Mouse (Mus musculus) layer of hippocampus, postnatal 14 days (tissue): Measurements from ENCODE around the gene 9930021J03Rik. TPM values are rescaled to one million over a fixed set of nuclear protein-coding genes. Genes with fewer than 3 reads are reported as not detected.
A peak's percentile ranks its signal among the peaks of the same experiment; 100 is the strongest.

Source experiments
- DNase-seq, 2 experiments: peaks; one replicate each; pipeline ENCODE4 v3.0.0; 2021 to 2022; ENCODE audit warnings: low spot score in 2 of 2, mixed read lengths in 1 of 2
- long read RNA-seq, 2 experiments: library from polyadenylated mRNA; stranded (forward); transcript quantifications; one replicate each; pipeline ENCODE4 v2.0.0; 2021
- total RNA-seq, 2 experiments: library from RNA; stranded (reverse); gene quantifications; 2 replicates each; pipeline ENCODE4 v1.2.3; 2021

9930021J03Rik gene
- total RNA-seq = 10 to 100 TPM; 25.0 to 27.3 TPM
- long read RNA-seq, experiment 1, partial matches to known transcripts = 6 of 10 reads
- long read RNA-seq, experiment 1, other reads (novel, unspliced or antisense) = 4 of 10 reads
- long read RNA-seq, experiment 2, partial matches to known transcripts = 5 of 7 reads
- long read RNA-seq, experiment 2, other reads (novel, unspliced or antisense) = 2 of 7 reads

DNA sequence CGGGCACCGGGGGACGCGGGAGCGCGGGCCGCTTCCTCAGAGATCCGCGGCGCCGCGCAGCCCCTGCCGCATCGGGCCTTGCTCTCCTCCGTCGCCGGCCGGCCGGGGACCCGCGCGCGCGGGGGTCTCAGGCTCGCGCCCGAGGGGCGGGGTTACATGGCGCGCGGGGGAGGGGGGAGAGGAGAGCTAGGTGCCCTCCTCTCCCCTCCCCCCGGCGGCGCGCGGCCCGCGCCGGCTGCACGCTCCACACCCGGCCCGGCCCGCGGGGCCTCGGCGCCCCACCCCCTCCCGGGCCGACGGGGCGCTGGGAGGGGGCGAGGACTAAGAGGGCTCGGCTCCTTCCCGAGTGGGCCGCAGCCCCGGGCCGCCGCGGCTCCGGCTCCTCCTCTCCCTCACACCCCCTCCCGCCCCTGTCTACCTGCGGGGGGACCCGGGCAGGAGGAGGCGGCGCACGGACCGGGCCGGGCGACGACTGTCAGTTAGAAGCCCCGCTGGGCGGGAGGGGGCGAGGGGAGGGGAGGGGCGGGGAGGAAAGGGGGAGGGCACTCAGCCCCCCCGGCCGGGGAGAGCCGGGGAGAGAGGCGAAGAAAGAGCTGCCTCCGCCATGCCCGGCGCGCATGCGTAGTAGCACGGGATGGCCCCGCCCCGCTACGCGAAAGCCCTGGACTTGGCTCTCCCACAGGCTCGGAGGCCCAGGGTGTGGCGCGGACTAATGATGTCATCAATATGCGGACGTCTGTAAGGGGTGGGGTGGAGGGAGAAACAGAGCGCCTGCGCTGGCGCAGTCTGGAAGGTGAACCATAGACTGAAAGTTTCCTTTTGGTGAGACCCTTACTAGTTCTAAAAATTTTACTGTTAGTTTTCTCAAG is at the start of gene 9930021J03Rik:
9930021J03Rik (minus strand) TSS at position 73 of the 869 bp plus-strand sequence.
- DNase-seq = peak; percentile 98 to 99

DNA sequence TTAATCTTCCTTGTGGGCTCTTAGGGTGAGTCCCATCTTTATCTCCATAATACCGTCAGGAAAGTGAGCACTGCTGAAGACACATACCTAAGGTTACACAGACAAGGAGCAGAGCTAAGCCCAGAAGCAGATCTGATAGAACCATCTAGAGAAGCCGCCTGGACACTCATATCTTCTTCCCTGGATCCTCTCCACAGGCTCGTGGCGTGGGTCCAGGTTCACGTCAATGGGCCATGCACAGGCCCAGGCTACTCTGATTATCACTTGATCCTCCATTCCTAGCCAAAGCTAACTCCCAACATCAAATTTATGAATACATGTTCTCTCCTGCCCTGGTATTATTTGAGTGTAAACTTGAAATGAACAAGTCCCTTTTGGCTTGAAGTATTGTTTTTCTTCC is 47.9 kb upstream of the 9930021J03Rik start:
- DNase-seq = no peak

DNA sequence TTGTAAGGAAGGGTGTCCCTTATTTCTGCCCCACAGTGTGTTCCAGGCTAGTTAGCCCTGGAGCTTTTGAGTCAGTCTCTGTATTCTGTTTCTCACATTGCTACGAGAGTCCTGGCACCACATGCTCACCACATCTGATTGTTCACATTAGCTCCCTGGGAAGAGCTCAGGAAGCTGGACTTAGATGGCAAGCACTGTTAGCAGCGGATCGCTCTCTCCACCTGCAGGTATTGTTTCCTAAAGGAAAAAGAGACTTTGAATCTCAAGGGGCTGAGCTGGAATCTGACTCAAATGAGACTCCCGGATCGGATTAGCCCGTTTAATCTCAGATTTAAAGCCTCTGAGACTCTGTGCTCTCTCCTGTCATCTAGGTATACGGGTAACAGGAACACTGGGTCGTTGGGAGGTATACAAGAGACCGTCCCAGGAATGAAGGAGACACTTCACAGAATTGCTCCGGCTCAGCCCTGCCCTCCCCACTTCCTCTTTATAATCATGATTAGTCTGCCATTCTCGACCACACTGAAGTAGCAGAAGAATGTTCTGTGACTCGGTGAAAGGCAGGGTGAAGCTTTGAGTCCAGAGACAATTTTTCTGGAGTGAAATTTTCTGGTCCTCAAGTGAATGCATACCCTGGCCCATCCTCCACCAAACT is 45.4 kb upstream of the 9930021J03Rik start:
- DNase-seq = no peak

DNA sequence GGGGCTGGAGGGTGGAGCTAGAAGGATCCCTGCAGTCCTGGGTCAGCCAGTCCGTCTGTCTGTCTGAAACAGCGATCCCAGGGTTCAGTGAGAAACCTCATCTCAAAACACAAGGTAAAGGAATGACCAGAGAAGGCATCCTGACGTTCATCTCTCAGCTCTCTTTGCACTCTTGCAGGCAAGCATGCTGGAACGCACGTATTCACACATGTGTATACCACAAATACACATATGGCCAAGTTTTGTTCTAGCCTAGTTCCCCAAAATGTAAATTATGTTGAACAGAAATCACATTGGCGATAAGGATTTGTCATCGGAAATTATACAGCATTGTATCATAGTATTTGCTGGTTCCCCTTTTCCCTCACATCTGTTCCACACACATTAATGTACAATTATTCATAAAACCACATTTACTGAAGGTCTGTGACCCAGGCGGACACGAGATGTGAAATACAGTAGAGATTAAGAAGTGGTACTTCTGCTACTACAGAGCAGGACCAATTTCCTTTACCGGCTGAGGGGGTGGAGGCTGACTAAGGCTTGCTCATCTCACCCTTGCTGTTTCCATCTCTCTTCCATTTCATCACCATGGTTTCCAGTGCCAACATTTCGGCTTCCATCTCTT is 44.2 kb upstream of the 9930021J03Rik start:
- DNase-seq = no peak

DNA sequence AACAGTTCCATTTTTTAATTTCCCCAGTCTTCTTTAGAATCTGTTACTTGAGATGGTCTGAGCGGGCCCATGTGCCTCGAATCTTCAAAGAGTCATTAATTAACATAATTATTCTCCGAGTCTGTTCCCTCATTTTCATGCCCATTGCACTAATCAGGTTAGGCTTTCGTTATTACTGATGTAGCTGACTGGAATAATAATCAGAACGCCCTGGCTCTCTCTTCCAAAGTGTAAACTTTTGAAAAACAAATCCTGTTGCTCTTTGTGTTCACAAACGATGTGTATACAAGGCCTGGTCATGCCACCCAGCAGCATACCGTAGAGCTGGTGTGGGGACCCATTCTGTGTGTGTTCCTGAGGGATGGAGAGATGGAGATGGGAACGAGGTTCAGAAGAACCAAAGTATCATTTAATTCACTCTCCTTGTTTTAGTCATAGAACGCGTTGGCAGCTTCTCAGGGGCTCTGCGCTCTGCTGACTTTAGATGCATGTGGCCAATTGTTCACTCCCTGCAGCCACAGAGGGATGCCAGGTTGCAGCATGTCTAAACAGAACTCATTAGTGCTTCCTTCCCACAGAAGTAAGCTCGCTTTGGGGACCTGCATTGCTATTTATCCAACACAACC is 38.4 kb upstream of the 9930021J03Rik start:
- DNase-seq = peak; percentile 48 to 62

DNA sequence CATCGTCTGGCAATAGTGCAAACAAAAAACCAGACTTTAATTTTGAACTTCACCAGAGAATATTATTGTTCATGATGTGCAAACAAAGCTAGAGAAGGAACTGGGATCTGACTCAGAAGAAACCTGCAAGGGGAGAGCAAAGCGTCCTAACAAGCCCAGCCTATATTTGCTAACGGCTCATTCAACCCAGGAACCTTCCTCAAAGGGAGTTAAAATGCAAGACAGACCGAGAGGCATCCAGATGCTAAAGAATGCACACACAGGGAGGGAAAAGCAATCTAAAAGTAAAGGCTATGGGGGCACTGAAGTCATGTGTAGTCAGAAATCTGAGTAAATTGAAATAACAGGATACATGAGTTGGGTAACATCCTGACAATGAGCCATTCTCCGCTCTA is 37.8 kb upstream of the 9930021J03Rik start:
- no peak for DNase-seq

DNA sequence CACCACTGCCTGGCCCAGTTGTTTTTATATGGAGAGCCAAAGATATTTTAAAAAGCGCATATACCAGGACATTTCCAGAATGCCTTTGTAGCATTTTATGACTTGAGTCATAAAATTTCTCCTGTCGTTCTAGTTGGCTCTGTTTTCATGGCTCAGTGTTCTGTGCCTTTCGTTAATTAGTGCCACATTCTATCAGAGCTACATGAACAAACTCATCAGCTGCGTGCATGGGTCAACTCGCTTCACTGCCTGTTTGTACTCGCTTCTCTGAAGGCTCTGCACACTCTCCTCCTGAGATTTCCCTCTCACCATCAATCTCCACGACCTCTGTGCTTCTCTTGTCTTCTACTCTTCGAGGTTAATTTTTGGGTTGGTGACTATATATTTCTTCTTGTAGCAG is 37.2 kb upstream of the 9930021J03Rik start:
- DNase-seq = no peak

DNA sequence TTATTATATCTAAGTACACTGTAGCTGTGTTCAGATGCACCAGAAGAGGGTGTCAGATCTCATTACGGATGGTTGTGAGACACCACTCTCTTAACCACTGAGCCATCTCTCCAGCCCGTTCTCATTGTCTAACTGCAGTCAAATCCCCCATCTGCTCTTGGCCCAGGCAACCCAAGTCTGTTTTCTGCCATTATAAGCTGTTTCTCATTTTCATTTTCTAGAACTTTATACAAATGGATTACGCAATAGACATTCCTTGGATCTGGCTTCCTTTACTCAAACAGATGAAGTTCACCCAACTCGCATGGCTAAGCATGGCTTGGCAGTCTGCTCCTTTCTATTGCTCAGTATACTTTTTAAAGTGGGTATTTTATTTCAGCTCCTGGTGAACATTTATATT is 34.9 kb upstream of the 9930021J03Rik start:
- peak in 1 of 2 experiments; percentile 52 for DNase-seq

DNA sequence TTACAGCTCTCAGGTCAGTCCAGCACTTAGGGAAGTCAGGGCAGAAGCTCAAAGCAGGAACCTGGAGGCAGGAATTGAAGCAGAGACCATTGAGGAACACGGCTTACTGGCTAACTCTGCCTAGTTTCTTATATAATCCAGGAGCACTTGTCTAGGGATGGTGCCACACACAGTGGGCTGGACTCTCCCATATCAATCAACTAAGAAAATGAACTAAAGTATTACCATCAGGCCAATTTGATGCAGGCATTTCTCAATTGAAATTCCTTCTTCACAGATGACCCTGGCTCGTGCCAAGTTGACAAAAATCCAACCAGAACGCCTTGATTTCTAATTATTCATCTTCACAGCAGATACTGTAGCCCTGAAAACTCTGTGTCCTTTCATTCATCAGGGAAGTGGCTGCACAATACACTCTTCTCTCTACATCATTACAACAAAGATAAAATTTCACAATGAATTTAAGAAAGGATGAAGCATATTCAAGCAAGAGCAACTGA is 32.9 kb upstream of the 9930021J03Rik start:
- no peak for DNase-seq

DNA sequence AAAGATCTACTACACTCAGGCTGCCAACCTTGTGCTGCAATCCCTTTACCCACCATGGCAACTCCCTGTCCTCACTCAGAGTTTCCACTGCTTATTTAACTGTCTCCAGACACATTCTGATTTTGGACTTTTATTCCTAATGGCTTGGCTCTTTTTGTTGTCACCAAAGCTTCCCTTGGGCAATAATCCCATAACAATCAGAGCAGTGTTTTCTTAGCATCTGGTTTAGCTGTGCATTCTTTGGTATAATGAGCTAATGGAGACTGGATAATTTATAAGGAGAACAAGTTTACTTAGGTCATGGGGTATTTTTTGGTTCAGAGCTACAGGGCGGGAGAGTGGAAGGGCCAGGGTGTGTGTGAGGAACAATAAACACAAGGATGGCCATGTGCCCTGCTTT is 32.4 kb upstream of the 9930021J03Rik start:
- DNase-seq = no peak

DNA sequence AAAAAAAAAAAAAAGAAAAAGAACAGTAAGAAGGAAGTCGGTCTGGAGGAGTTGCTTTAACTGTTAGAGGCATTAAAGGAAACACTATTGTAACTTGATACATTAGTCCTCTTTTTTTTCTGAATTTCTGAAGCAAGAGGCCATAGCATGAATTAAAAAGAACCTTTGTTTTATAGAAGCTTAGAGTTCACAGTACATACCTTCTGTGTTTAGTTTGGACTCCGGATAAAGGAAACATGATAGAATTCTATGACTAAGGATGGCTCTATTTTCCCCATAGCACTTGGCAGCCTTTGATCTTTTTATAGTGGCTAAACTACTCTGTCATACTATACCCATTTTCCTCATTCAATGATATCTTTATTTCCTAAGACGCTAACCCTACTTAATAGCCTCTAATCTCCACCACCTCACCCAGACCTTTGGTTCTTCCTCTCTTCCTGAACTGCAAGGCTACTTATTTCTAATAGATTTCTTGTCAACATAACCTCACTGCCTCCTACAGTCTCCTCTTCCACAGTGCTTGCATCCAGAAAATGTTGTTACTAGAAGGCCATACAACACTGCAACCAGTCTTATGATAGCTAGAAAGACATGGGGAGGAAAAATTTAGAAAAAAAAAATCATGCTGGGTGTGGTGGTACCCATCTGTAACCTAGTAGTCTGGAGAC is 29.7 kb upstream of the 9930021J03Rik start:
- no peak for DNase-seq

DNA sequence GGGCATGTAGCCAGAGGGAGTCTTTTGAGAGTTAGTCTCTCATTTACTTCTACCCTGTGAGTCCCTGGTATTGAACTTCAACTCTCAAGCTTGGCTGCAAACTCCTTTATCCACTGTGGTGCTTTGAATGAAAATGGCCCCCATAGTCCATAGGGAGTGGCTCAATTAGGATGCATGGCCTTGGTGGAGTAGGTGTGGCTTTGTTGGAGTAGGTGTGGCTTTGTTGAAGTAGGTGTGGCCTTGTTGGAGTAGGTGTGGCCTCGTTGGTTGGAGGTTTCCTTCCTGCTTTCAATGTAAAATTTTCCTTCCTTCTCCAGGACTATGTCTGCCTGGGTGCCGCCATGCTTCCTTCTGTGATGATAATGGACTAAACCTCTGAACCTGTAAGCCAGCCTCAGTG is 25.1 kb upstream of the 9930021J03Rik start:
- DNase-seq = no peak

DNA sequence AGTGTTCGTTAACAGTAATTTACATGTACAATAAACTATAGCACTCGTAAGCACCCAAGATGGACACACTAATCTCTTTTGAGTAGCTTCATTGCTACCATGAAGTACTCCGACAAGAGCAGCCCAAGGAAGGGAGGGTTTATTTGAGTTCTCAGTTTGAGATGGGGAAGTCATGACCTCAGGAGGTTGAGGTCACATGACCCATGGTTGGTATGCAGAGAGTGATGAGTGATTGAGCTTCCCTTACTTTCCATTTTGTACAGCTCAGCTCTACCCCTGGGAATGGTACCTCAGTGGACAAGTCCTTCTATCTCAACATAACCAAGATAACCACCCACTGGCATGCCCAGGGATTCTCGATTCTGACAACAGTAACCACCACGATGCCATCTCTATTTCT is 22.8 kb upstream of the 9930021J03Rik start:
- no peak for DNase-seq

DNA sequence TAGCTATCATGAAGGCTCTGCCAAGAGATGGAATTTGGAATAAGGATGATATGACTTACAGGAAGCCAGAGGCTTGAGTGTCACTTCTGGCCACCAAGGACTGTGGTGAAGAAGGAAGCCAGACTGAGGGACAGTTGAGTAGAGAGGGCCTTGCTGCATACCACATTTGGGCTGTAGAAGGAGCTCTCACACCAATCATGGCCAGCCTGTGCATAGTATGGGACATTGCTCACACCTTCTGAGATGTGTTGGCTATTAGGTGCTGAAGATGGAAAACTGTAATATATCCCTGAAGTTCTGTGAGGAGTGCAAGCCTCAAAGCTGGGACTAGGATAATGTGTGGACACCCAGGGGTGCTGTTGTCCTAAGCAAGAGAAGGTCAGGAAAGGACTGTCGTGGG is 20.9 kb upstream of the 9930021J03Rik start:
- peak in 1 of 2 experiments; percentile 56 for DNase-seq

DNA sequence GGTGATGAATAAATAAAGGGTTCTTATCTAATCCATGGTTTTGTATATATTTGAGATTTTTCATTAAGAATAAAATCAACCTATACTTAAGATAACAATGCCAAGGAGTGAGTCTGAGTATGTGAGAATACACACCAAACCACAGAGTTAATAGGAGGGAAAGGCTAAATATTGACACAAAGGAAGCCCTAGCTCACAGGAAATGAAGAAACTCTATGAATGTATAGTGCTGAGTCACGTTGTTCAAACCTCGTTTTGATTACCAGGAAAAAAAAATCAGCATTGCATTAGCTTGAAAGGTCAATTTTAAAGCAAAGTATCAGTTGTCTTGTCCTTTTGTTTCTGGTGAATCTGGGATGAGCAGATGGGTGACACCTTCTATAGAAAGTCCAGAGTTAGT is 19.2 kb upstream of the 9930021J03Rik start:
- DNase-seq = no peak

DNA sequence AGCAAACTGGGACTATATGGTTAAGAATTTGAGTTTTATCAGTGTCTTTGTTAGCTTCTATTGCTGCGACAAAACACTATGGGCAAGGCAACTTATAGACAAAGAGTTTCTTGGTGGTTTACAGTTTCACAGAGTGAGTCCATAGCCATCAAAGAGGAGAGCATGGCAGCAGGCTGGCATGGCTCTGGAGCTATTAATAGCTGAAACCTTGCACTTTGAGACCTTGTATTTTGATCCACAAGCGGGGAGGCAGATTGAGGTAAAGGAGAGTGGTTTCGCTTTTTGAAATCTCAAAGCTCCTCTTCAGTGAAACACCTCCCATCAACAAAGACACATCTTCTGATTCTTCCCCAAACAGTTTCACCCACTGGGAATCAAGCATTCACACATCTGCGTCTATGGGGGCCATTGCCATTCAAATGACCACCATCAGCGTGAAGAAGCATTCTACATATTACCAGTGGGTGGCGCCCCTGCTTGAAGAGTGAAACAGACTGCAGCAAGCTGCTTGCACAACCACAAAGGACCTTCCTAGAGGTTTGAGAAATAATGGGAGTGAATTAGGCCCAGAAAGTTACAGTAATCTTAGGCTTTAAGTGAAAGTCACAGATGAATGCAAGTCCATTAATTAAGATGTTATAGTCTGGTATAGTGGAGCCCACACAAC is 18.4 kb upstream of the 9930021J03Rik start:
- peak in 1 of 2 experiments; percentile 33 for DNase-seq

DNA sequence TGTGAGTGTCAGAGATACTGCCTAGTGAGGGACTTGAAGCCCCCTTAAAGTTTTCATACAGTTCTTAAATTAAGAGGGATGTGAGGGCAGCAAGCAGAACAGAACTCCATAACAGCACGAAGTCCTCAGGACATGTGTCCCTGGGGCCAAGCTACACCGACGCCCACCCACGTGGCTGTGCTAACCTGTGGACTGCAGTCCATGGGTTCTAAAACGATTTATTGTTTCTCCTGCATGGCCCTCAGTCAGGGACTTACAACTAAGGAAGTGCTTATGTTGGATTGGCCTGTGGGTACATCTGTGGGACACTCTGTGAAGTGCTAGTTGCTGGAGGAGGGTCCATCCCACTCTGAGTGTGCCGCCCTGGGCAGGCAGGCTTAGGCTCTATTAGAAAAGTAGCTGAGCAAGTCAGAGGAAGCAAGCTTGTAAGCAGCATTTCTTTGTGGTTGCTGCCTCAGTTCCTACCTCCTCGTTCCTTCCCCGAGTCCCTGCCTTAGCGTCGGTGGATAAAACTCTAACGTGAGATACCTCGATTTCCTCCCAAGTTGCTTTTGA is 17.7 kb upstream of the 9930021J03Rik start:
- DNase-seq = no peak

DNA sequence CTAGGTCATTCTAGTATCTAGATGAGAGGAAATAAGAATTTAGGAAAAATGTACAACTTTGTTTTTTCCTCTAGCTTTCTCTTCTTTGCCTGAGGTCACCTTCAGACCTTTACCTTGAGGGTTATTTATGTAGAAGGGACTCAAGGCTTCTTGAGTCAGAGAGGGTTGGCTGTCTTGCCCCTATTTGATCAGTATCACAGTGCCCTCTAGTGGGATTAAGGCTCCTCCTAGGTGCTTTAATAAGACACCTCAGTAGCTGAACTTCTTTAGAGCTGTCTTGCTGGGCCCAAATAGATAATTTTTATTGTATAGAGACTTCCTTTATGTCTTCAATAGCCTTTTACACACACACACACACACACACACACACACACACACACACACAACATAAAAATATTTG is 15.2 kb upstream of the 9930021J03Rik start:
- DNase-seq = peak in 1 of 2 experiments; percentile 67
